Mouse (Mus musculus) ES-E14 (cell line): ENCODE results near the gene Slc22a18.

Experiments
- HCFC1 ChIP-seq: IDR thresholded peaks from 2 replicates; pipeline ENCODE4 v1.6.1; 2012; ENCODE audit warnings: low read length, inconsistent platforms, borderline replicate concordance; ENCODE audit not compliant: insufficient read depth
- ZC3H11A ChIP-seq: IDR thresholded peaks from 2 replicates; pipeline ENCODE4 v1.6.1; 2012; ENCODE audit warnings: low read depth, mild to moderate bottlenecking, inconsistent platforms, low read length, borderline replicate concordance

- TF ChIP-seq ZC3H11A (no peak), HCFC1 (no peak)
These were observed 73.0 kb downstream of the Slc22a18 start for GRCm38 (mm10) chr7:143546554-143546953.
